Mouse (Mus musculus): ENCODE data around the gene Per3.
"Not testable (repeated sequence)": the region's sequence is repeated elsewhere in the genome, so short reads cannot be mapped to it uniquely, and the experiment has no call there.

GRCm38 (mm10) chr4:151017356-151017755 lies 27.1 kb downstream of the Per3 start:
- not testable (repeated sequence) for TF ChIP-seq CTCF, EP300 (IDR thresholded peaks at IDR 0.05; ENCODE audit: low read depth)

Data from liver, postnatal 0 days (tissue).